Comparison of ENCODE assay signal across 8 mouse cellular contexts in the genomic region with DNA sequence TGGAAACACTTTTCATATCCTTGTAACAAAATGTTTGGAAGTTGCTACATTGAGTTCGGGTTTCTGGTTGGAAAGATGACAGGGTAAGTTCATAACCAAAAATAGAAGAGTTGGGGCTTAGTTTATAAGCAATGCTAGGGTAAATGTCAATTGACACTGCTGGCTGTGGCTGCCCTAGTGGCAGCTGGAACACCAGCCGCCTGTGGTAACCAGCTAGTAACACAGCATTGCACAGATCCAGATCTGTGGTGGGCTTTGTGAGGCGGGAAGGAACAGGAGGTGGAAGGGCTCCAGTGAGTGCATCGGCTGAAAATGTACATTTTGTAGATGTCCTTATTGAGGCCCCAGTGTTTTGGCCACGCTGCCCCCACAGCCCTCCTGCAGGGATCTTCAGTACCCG. TPM values are rescaled to one million over a fixed set of nuclear protein-coding genes. Genes with fewer than 3 reads are reported as not detected.
DNase-seq lines count a peak whose midpoint lies in the region; ATAC-seq and TF ChIP-seq lines count a peak whose summit lies in the region.

No protein-coding gene starts in this region.

- intact Hi-C loops in heart, postnatal 25 days (cut with DNase I) = loop anchor here (2.0 kb wide), 2 partner anchors 17 to 35 kb away; partner anchors contain the start of gene Lrrc47
- intact Hi-C loops in left cerebral cortex, postnatal 4 days (cut with DNase I) = no loop called here

- H3K4me2 ChIP-seq in heart, embryonic 15.5 days = peak overlapping the region; percentile 93
- peak overlapping the region; percentile 64 for H3K4me2 ChIP-seq in forebrain, embryonic 16.5 days (ENCODE audit: low read length)

- peak overlapping the region; percentile 87; the same call in 1 of the 2 replicates for H3K9ac ChIP-seq in heart, embryonic 15.5 days
- 0 out of 2 replicates have a peak overlapping the region, but pooled peaks have one; percentile 3 for H3K9ac ChIP-seq in ES-E14 (ENCODE audit: insufficient read depth, low read depth, low read length, poor library complexity, severe bottlenecking)
- peak overlapping the region; percentile 48 for H3K9ac ChIP-seq in forebrain, embryonic 16.5 days (replicated peaks; ENCODE audit: low read depth, low read length)

- no peaks in the 10 kb centered on the region for H3K9me3 ChIP-seq in heart, embryonic 15.5 days (replicated peaks)
- H3K9me3 ChIP-seq in ES-E14 (ENCODE audit: control insufficient read depth, insufficient read depth, low read depth, low read length) = no peaks in the 10 kb centered on the region
- H3K9me3 ChIP-seq in forebrain, embryonic 16.5 days (ENCODE audit: control insufficient read depth, low read length) = no peaks in the 10 kb centered on the region

- H3K27me3 ChIP-seq in heart, embryonic 15.5 days = no peaks in the 10 kb centered on the region
- H3K27me3 ChIP-seq in forebrain, embryonic 16.5 days (replicated peaks; ENCODE audit: control insufficient read depth, insufficient read depth, low read length) = no peaks in the 10 kb centered on the region

- WGBS in heart, embryonic 15.5 days = 38% methylated on average over 6 of the region's 6 CpGs
- 31% methylated on average over 6 of the region's 6 CpGs for WGBS in forebrain, embryonic 16.5 days

- ATAC-seq in heart, embryonic 15.5 days (replicated peaks; ENCODE audit: insufficient number of reproducible peaks, insufficient read depth, low FRiP score, low read depth) = no peak
- no peak for ATAC-seq in forebrain, embryonic 16.5 days

- peaks cover 15% of the 10 kb centered on the region for H3K4me1 ChIP-seq in heart, embryonic 15.5 days (replicated peaks)
- no peaks in the 10 kb centered on the region for H3K4me1 ChIP-seq in ES-E14 (ENCODE audit: control insufficient read depth in 2 of 2, insufficient read depth in 2 of 2, low read length in 2 of 2, poor library complexity in 1 of 2)
- H3K4me1 ChIP-seq in forebrain, embryonic 16.5 days (replicated peaks; ENCODE audit: control insufficient read depth, insufficient read depth, low read length) = peaks cover 24% of the 10 kb centered on the region

- peaks cover 21% of the 10 kb centered on the region for H3K36me3 ChIP-seq in heart, embryonic 15.5 days
- peaks cover 7% of the 10 kb centered on the region for H3K36me3 ChIP-seq in ES-E14 (ENCODE audit: control insufficient read depth, insufficient read depth, low read length, poor library complexity, severe bottlenecking)
- peaks cover 5% of the 10 kb centered on the region for H3K36me3 ChIP-seq in forebrain, embryonic 16.5 days (ENCODE audit: control insufficient read depth, insufficient read depth)

- peak overlapping the region; percentile 99 for H3K4me3 ChIP-seq in heart, embryonic 15.5 days
- H3K4me3 ChIP-seq in ES-E14 (ENCODE audit: insufficient read depth in 1 of 2, low read depth in 1 of 2, low read length in 2 of 2, poor library complexity in 1 of 2, severe bottlenecking in 1 of 2) = peak overlapping the region; percentile 80 to 97; a peak in 3 of 4 replicates
- peak overlapping the region; percentile 74 for H3K4me3 ChIP-seq in forebrain, embryonic 16.5 days (replicated peaks; ENCODE audit: low read length)

- in situ Hi-C loops in ES-E14 (cut with MboI; ENCODE audit: low sequenced_read_pairs in 2 of 2, unreplicated experiment in 2 of 2) = no loop called here

- no peak for DNase-seq in heart, postnatal 25 days (ENCODE audit: low spot score)
- DNase-seq in ES-E14 (ENCODE audit: low read depth, low spot score) = no peak
- DNase-seq in mesoderm, embryonic 11.5 days (ENCODE audit: low read depth, low spot score) = peak; percentile 14
- DNase-seq in c-Kit-positive CD71-positive TER-119-positive erythroid progenitor cells, embryonic 14.5 days (ENCODE audit: low spot score) = no peak
- no peak for DNase-seq in cerebellum, postnatal 36 days
- DNase-seq in left cerebral cortex, postnatal 4 days = no peak

- no peak overlapping the region for H3K27ac ChIP-seq in heart, embryonic 15.5 days
- H3K27ac ChIP-seq in ES-E14 (ENCODE audit: insufficient read depth, low read depth, low read length, poor library complexity, severe bottlenecking) = no peak overlapping the region
- H3K27ac ChIP-seq in forebrain, embryonic 16.5 days (ENCODE audit: low read length) = no peak overlapping the region

TF ChIP-seq in ES-E14, 5 proteins besides CTCF, POLR2A, EP300 and RAD21:
- TF ChIP-seq HCFC1 (IDR thresholded peaks at IDR 0.05; ENCODE audit: borderline replicate concordance, insufficient read depth, low read length) = no peak
- TF ChIP-seq ZC3H11A (IDR thresholded peaks at IDR 0.05; ENCODE audit: borderline replicate concordance, low read depth, low read length) = no peak
- no peak for TF ChIP-seq ZNF384 (IDR thresholded peaks at IDR 0.05; ENCODE audit: low read depth, low read length)
- TF ChIP-seq CHD2 (IDR thresholded peaks at IDR 0.05; ENCODE audit: low read depth, low read length) = no peak
- no peak for TF ChIP-seq MAFK (IDR thresholded peaks at IDR 0.05; ENCODE audit: insufficient read depth, low read depth, low read length)

RNA-seq across cellular contexts. Expression of gene Cep104, which starts 0.8 kb away (rescaled TPM):
- 11.6 and 16.2 TPM in 2 replicates for polyA plus RNA-seq in heart, embryonic 15.5 days (2015; fragmentation: Nextera tagmentation; extraction: Ambion mirVana)
- 10 to 100 TPM; 26.0 to 27.9 TPM for total RNA-seq in heart, postnatal 25 days (2021)
- total RNA-seq in ES-E14 (2012; rRNA removed) = 15.0 and 16.1 TPM in 2 replicates
- polyA plus RNA-seq in forebrain, embryonic 16.5 days (2015; fragmentation: Nextera tagmentation; extraction: Ambion mirVana) = 21.1 and 23.5 TPM in 2 replicates
- 10 to 100 TPM; 22.5 to 23.1 TPM for total RNA-seq in left cerebral cortex, postnatal 4 days (2021)

RNA-seq across cellular contexts. Expression of gene Dffb, which starts 0.8 kb away (rescaled TPM):
- polyA plus RNA-seq in heart, embryonic 15.5 days (2015; fragmentation: Nextera tagmentation; extraction: Ambion mirVana) = 5.5 and 8.5 TPM in 2 replicates
- total RNA-seq in heart, postnatal 25 days (2021) = 1 to 10 TPM; 2.5 to 3.7 TPM
- 14.4 and 15.1 TPM in 2 replicates for total RNA-seq in ES-E14 (2012; rRNA removed)
- 12.3 and 13.1 TPM in 2 replicates for polyA plus RNA-seq in forebrain, embryonic 16.5 days (2015; fragmentation: Nextera tagmentation; extraction: Ambion mirVana)
- total RNA-seq in left cerebral cortex, postnatal 4 days (2021) = 10 to 100 TPM; 15.1 to 17.0 TPM

RNA-seq across cellular contexts. Expression of gene A430005L14Rik, which starts 18.7 kb away (rescaled TPM):
- polyA plus RNA-seq in heart, embryonic 15.5 days (2015; fragmentation: Nextera tagmentation; extraction: Ambion mirVana) = 42.7 and 46.8 TPM in 2 replicates
- 10 to 100 TPM; 13.4 to 14.2 TPM for total RNA-seq in heart, postnatal 25 days (2021)
- 57.5 and 71.4 TPM in 2 replicates for total RNA-seq in ES-E14 (2012; rRNA removed)
- polyA plus RNA-seq in forebrain, embryonic 16.5 days (2015; fragmentation: Nextera tagmentation; extraction: Ambion mirVana) = 62.1 and 66.1 TPM in 2 replicates
- total RNA-seq in left cerebral cortex, postnatal 4 days (2021) = 10 to 100 TPM; 17.2 to 19.2 TPM

RNA-seq across cellular contexts. Expression of gene Lrrc47, which starts 35.8 kb away (rescaled TPM):
- 13.4 and 20.9 TPM in 2 replicates for polyA plus RNA-seq in heart, embryonic 15.5 days (2015; fragmentation: Nextera tagmentation; extraction: Ambion mirVana)
- 10 to 100 TPM; 28.3 to 30.2 TPM for total RNA-seq in heart, postnatal 25 days (2021)
- 32.9 and 35.8 TPM in 2 replicates for total RNA-seq in ES-E14 (2012; rRNA removed)
- 22.2 and 25.4 TPM in 2 replicates for polyA plus RNA-seq in forebrain, embryonic 16.5 days (2015; fragmentation: Nextera tagmentation; extraction: Ambion mirVana)
- 10 to 100 TPM; 54.2 to 59.9 TPM for total RNA-seq in left cerebral cortex, postnatal 4 days (2021)

RNA-seq across cellular contexts. Expression of gene Smim1, which starts 50.3 kb away (rescaled TPM):
- 41.4 and 52.6 TPM in 2 replicates for polyA plus RNA-seq in heart, embryonic 15.5 days (2015; fragmentation: Nextera tagmentation; extraction: Ambion mirVana)
- total RNA-seq in heart, postnatal 25 days (2021) = 1 to 10 TPM; 5.8 to 5.9 TPM
- 2.9 and 3.0 TPM in 2 replicates for total RNA-seq in ES-E14 (2012; rRNA removed)
- 2.9 and 3.7 TPM in 2 replicates for polyA plus RNA-seq in forebrain, embryonic 16.5 days (2015; fragmentation: Nextera tagmentation; extraction: Ambion mirVana)
- total RNA-seq in left cerebral cortex, postnatal 4 days (2021) = 1 to 10 TPM; 2.0 to 2.1 TPM

Comparison
In these comparisons a context has a peak if more than half of its experiments do, and no peak if none do; other contexts are left out.
1. H3K9ac ChIP-seq: peak in every context shown above with its lines; median percentile 87 in heart, embryonic 15.5 days; 48 in forebrain, embryonic 16.5 days; 3 in ES-E14.